Mouse (Mus musculus) adrenal gland, postnatal 14 days (tissue): ENCODE data around the gene Wfdc5. TPM values are rescaled to one million over a fixed set of nuclear protein-coding genes. Genes with fewer than 3 reads are reported as not detected.

ENCODE experiments used
- DNase-seq: peaks from one replicate; pipeline ENCODE4 v3.0.0; 2021; ENCODE audit warnings: mixed read lengths
- total RNA-seq: library from RNA; stranded (reverse); gene quantifications from 2 replicates; pipeline ENCODE4 v1.2.3, GENCODE M21; 2021

The Wfdc5 gene
- total RNA-seq, 1 experiment from 2014 or later: not detected

DNA sequence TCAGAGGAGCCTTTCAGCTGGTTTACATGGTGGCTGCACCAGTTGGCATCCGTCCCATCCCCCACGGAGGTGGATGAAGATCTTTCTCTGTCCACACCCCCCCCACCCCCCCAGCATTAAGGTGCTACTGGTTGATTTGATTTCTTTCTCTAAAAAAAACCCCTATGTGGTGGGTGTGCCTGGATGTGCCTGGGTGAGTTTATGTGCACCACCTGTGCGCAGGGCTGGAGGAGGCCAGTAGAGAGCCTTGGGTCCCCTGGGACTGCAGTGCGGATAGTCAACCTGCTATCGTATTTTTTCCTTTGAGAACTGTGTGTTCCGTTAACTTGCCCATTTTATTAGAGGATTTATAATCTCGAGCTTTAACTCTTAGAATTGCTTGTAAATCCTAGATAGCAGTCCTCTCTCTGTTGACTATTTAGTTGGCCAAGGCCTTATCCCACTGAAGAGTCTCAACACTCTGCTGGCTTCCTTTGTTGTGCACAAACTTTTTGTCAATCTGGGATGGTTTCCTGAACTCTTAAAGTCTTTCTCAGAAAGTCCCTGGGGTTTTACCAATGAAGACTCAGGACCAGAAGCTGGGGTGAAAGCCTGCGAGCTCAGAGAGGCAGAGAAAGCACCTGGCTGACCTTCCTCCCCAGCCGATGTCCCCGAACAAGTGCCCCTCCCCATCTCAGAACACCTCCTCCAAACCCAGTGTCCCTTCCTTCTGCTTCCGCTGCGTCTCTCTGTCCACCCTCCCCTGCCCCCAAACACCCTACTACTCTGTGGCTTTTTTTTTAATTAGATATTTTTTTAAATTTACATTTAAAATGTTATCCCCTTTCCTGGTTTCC, 53.7 kb downstream of the Wfdc5 start:
- DNase-seq: no peak

DNA sequence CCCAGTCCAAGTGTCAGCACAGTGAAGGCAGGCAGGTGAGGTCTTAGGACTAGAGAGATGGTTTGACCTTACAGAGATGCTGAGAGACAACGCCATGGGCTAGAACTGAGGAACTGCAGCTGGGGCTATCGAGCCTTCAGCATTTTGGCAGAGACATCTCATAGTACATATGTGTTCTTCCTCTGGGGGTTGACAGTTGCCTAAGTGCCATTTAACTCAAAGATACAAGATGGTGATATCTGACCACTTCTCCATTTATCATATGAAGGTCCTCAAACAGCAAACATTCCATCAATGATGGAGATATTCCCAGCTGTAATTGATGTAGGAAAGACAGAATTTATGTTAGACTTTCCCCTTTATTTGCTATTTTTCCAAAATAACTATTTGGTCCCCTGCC, 55.2 kb downstream of the Wfdc5 start:
- no peak for DNase-seq

DNA sequence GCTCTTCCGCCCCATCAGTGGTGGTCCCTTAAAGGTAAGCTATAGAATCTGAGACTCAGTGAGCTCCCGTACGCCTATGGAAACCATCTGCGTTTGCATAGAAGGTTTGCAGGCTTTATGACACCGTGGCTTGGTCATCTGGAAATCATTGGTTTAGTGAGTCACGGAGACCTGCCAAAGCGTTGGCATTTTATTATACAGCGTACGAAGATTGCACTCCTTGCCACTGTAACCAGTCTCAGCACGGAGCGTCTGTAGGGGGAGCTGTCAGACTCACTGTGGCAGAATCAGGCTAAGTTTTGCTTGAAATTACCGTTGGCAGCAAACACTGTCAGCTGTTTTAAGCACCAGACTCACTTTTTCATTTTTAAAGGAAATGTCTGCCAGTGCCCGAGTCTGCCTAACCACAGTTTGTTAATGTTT, 56.0 kb downstream of the Wfdc5 start:
- DNase-seq: peak; percentile 31

Other genes with a start within 250 kb of the Wfdc5 start
- gene Ywhab, start 187.8 kb downstream of the Wfdc5 start, total RNA-seq: 244 and 254 TPM in 2 replicates
- gene Pabpc1l, start 157.3 kb downstream of the Wfdc5 start, total RNA-seq: 1.0 and 2.9 TPM in 2 replicates
- gene Stk4, start 112.4 kb downstream of the Wfdc5 start, total RNA-seq: 28.6 and 36.1 TPM in 2 replicates
- 28.9 and 32.2 TPM in 2 replicates for gene Tomm34, start 111.6 kb downstream of the Wfdc5 start, total RNA-seq
- not detected in 2 replicates for gene Kcns1, start 11.6 kb downstream of the Wfdc5 start, total RNA-seq
- gene Wfdc12, start 7.9 kb upstream of the Wfdc5 start, total RNA-seq: 1.1 TPM in 1 of 2 replicates, not detected in the other
- gene Wfdc15a, start 17.4 kb upstream of the Wfdc5 start, total RNA-seq: not detected in 2 replicates
- gene Wfdc15b, start 38.9 kb upstream of the Wfdc5 start, total RNA-seq: not detected in 2 replicates
- not detected in 2 replicates for gene Svs2, start 55.7 kb upstream of the Wfdc5 start, total RNA-seq
- gene Svs3b, start 73.9 kb upstream of the Wfdc5 start, total RNA-seq: not detected in 2 replicates
- not detected in 2 replicates for gene Svs4, start 95.7 kb upstream of the Wfdc5 start, total RNA-seq
- gene Svs3a, start 106.5 kb upstream of the Wfdc5 start, total RNA-seq: not detected in 2 replicates
- not detected in 2 replicates for gene Svs6, start 134.0 kb upstream of the Wfdc5 start, total RNA-seq
- gene Svs5, start 150.0 kb upstream of the Wfdc5 start, total RNA-seq: 0.70 and 0.98 TPM in 2 replicates
- gene Slpi, start 206.4 kb upstream of the Wfdc5 start, total RNA-seq: 9.2 and 9.3 TPM in 2 replicates
- gene Rbpjl, start 220.4 kb upstream of the Wfdc5 start, total RNA-seq: not detected in 2 replicates
- gene Matn4, start 222.4 kb upstream of the Wfdc5 start, total RNA-seq: 1.7 and 2.3 TPM in 2 replicates